Mouse (Mus musculus) C2C12 (cell line): ENCODE results near the gene Casd1.

ENCODE experiments used
- CEBPB ChIP-seq: IDR thresholded peaks from one replicate; pipeline ENCODE4 v1.6.1; 2011; ENCODE audit warnings: low read depth, mild to moderate bottlenecking, control low read depth, moderate library complexity
- CTCF ChIP-seq: IDR thresholded peaks from one replicate; pipeline ENCODE4 v1.5.1; 2011; ENCODE audit not compliant: control insufficient read depth, insufficient read depth, insufficient read length
- FOSL1 ChIP-seq: IDR thresholded peaks from one replicate; pipeline ENCODE4 v1.8.0; 2011; ENCODE audit warnings: mild to moderate bottlenecking, low read length; ENCODE audit not compliant: poor library complexity, insufficient read depth, severe bottlenecking
- MAX ChIP-seq: IDR thresholded peaks from one replicate; pipeline ENCODE4 v1.6.1; 2011; ENCODE audit warnings: mild to moderate bottlenecking, control low read depth
- MYOD1 ChIP-seq: IDR thresholded peaks from one replicate; pipeline ENCODE4 v1.6.1; 2011; ENCODE audit warnings: low read depth; ENCODE audit not compliant: control insufficient read depth, insufficient read length
- USF1 ChIP-seq: IDR thresholded peaks from one replicate; pipeline ENCODE4 v1.6.1; 2011; ENCODE audit warnings: low read depth, mild to moderate bottlenecking, control low read depth, moderate library complexity

DNA sequence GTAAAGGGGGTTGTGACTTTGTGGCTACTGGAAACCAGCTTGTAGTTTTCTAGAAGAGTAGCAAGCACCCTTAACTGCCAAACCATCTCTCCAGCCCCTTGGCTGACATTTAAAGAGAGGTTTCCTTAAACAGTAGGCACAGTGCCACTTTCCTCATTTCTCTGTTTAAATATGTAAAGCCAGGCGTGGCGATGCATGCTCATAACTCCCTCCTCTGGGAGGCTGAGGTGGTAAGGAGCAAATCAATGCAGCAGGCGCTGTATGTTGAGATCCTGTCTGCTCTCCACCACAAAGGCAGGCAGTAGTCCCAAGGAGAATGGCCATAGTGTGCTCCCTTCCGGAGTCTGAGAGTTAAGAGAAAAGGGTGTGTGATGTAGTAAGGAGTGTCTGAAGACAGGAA lies 2.9 kb upstream of the Casd1 start:
- TF ChIP-seq CTCF (no peak), MAX (no peak), USF1 (no peak), MYOD1 (no peak), CEBPB (no peak), FOSL1 (no peak)
